7 mouse cellular contexts compared by ENCODE assay signal in genomic region chr4:48076693-48077471, GRCm38 (mm10). TPM values are rescaled to one million over a fixed set of nuclear protein-coding genes. Genes with fewer than 3 reads are reported as not detected.
DNase-seq lines count a peak whose midpoint lies in the region; ATAC-seq and TF ChIP-seq lines count a peak whose summit lies in the region.

No protein-coding gene starts in this region.

- TF ChIP-seq CTCF in layer of hippocampus, adult 2 months (conservative IDR thresholded peaks at IDR 0.05) = no peak

- H3K27ac ChIP-seq in layer of hippocampus, adult 2 months = peak overlapping the region; percentile 36; the same call in 1 of the 2 replicates

- no peak overlapping the region for H3K4me3 ChIP-seq in layer of hippocampus, adult 2 months

- DNase-seq in layer of hippocampus, adult 2 months (ENCODE audit: low spot score in 2 of 2) = peak in 1 of 2 experiments; percentile 45
- no peak for DNase-seq in layer of hippocampus, postnatal 25 days (ENCODE audit: extremely low spot score in 1 of 2, low spot score in 1 of 2)
- peak; percentile 8 for DNase-seq in kidney, adult 18-20 months
- peak; percentile 45 for DNase-seq in lung, postnatal 14 days
- DNase-seq in thymus, adult 18-20 months = no peak
- no peak for DNase-seq in layer of hippocampus, postnatal 14 days (ENCODE audit: low spot score in 2 of 2)

- ATAC-seq in common myeloid progenitor, adult 5-6 weeks (replicated peaks; ENCODE audit: low read depth, poor library complexity, severe bottlenecking) = peak; percentile 69

RNA-seq across cellular contexts. Expression of gene Nr4a3, which starts 31.9 kb away (rescaled TPM):
- 10 to 100 TPM; 63.5 to 68.7 TPM for total RNA-seq in layer of hippocampus, adult 2 months (2021)
- total RNA-seq in layer of hippocampus, postnatal 25 days (2021) = 10 to 100 TPM; 60.7 to 82.9 TPM
- 0.29 and 1.5 TPM in 2 replicates for total RNA-seq in common myeloid progenitor, adult 5-6 weeks (2017)
- 10 to 100 TPM; 90.2 to 95.4 TPM for total RNA-seq in layer of hippocampus, postnatal 14 days (2021)

RNA-seq across cellular contexts. Expression of gene Stx17, which starts 47.8 kb away (rescaled TPM):
- total RNA-seq in layer of hippocampus, adult 2 months (2021) = 10 to 100 TPM; 18.1 to 22.7 TPM
- 10 to 100 TPM; 18.8 to 23.1 TPM for total RNA-seq in layer of hippocampus, postnatal 25 days (2021)
- total RNA-seq in common myeloid progenitor, adult 5-6 weeks (2017) = 30.3 and 34.4 TPM in 2 replicates
- total RNA-seq in layer of hippocampus, postnatal 14 days (2021) = 10 to 100 TPM; 24.7 to 28.4 TPM

Comparison
In these comparisons a context has a peak if more than half of its experiments do, and no peak if none do; other contexts are left out.
1. DNase-seq: peak in kidney, adult 18-20 months (single experiment) and lung, postnatal 14 days (single experiment); none in layer of hippocampus, postnatal 25 days (0 of 2), thymus, adult 18-20 months (0 of 2) and layer of hippocampus, postnatal 14 days (0 of 2).
2. RNA of gene Nr4a3, which starts 31.9 kb away (total RNA-seq): 90.2 to 95.4 TPM in layer of hippocampus, postnatal 14 days, 60.7 to 82.9 TPM in layer of hippocampus, postnatal 25 days and 63.5 to 68.7 TPM in layer of hippocampus, adult 2 months; 0.29 to 1.5 TPM in common myeloid progenitor, adult 5-6 weeks; every median in the first group is over 10 times any median in the second.